Mouse (Mus musculus) heart, adult 2 months (tissue): ENCODE measurements at regions not wholly inside any gene's neighbourhood (a gene's known extent, or its start where the extent isn't known, plus 50 kb on each side); places are given as distances from the start of the nearest gene placed in this dataset.

ENCODE experiments used
- CTCF ChIP-seq: fragments of 200-600 bp; IDR thresholded peaks from 2 replicates; pipeline ENCODE4 v1.8.1; 2022; ENCODE audit warnings: antibody characterized with exemption, mild to moderate bottlenecking, moderate library complexity
- POLR2A ChIP-seq: fragments of 200-500 bp; IDR thresholded peaks from 2 replicates; pipeline ENCODE4 v1.6.1; 2011; ENCODE audit warnings: mild to moderate bottlenecking, low read depth, low read length, control low read depth; ENCODE audit not compliant: insufficient read depth

DNA sequence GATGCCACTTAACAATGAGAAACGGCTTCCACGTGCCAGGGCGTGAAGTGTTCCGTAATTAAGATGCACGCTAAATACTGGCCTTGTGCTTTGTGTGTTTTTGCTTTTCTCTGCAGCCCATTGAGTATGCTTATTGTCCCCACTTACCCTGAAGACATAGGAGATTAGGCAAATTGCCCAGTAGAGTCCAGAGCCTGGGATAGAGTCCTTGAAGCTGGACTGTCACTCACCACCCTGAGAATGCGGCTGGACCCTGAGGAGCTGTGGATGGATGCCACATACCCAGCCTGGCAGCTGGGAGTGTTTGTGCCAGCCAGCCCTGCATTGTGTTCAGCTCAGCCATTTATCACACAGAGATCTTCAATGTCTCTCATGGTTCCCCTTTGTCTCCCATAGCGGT lies 195.2 kb downstream of the Abcc12 start:
- TF ChIP-seq POLR2A (no peak), CTCF (no peak)
